Mouse (Mus musculus): Measurements from ENCODE around the gene Olfr761.
"Not testable (repeated sequence)": the region's sequence is repeated elsewhere in the genome, so short reads cannot be mapped to it uniquely, and the experiment has no call there.

Olfr761 gene

DNA sequence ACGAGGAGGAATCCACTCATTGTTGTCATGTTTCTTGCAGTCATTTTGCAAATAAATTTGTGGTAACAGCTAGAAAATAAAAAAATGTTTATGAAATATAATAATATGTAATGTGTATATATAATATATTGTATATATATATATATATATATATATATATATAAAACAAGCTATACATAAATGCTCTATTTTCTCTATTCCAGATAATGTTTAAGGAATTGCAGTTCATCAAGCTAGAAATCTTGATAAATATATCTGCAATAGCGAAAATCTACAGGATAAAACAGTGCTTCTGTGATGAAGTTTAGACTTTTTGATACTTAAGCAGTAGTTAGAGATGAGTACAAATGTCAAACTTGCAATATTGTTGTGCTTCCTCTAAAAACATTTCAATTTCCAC, at the start of gene Olfr761:
Olfr761 (minus strand) TSS at position 101 of the 400 bp plus-strand sequence.
- DNase-seq (ENCODE audit: extremely low read depth, low read depth, low spot score), result no peak

- DNase-seq (ENCODE audit: extremely low read depth, low read depth, low spot score), result no peak
Observed at GRCm38 (mm10) chr17:37995635-37996307, 42.9 kb upstream of the Olfr761 start.

GRCm38 (mm10) chr17:37990453-37990961, 37.6 kb upstream of the Olfr761 start:
- DNase-seq (ENCODE audit: extremely low read depth, low read depth, low spot score), result no peak

DNA sequence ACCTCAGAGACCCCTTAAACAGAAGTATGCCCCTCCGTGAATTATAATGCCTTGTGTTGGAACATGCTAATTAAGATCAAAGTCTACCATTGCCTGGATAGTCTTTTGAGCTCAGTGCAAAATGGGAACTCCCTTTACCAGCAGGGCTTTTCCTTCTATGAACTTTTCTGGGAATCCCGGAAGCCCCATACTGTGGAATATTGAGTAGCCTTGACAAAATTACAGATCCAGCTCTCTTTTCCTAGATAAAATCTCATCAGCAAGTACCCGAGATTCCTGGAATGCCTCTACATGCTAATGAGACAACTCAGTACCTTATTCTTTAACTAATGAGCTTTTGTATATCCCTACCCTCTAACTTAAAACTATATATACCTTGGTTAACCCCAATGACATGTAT, 20.7 kb upstream of the Olfr761 start:
- DNase-seq (ENCODE audit: extremely low read depth, low read depth, low spot score), result no peak

- no peak for DNase-seq (ENCODE audit: extremely low read depth, low read depth, low spot score)
Observed at GRCm38 (mm10) chr17:37920248-37920647, 32.6 kb downstream of the Olfr761 start, which contains the start of gene Olfr128. Gene Olfr128 (plus strand): TSS chr17:37920548.

DNA sequence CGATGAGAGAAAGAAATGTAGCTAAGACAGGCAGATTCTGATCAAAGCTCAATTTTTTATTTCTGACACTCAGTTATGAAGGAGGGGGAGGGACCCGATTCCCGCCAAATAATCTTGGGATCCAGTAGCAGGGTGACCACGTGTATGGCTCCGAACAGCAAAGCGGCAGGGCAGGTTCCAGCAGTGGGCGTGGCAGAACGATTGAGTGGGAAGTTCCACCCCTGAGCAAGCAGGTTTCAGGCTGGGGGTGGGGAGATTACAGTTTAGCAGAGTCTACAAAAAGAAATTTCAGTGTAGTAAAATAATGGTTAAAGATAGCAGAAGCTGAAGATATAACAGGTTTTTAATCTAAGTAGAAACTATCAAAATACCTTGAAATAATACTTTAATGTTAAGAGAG, 46.1 kb downstream of the Olfr761 start:
- DNase-seq (ENCODE audit: extremely low read depth, low read depth, low spot score), result not testable (repeated sequence)

Measured in fat pad, adult 2 months (tissue).